Mouse (Mus musculus) left cerebral cortex, adult 18-20 months (tissue): ENCODE data around the gene Gm42791. TPM values are rescaled to one million over a fixed set of nuclear protein-coding genes. Genes with fewer than 3 reads are reported as not detected.

Experiments used
- DNase-seq, 2 experiments: peaks; one replicate each; pipeline ENCODE4 v3.0.0; 2021 to 2022; ENCODE audit warnings: low spot score in 2 of 2, mixed read lengths in 1 of 2
- total RNA-seq, 2 experiments: library from RNA; stranded (reverse); gene quantifications; 2 replicates each; pipeline ENCODE4 v1.2.3; 2021

The Gm42791 gene
- total RNA-seq, 2 experiments from 2014 or later: 31.6 to 40.1 TPM

GRCm38 (mm10) chr5:148929116-148929449 lies 65.9 kb downstream of the Gm42791 start, which contains the start of gene Katnal1:
TSS of gene Katnal1 (minus strand) at chr5:148929320.
- DNase-seq: no peak

- peak; percentile 88 to 95 for DNase-seq
Measured at GRCm38 (mm10) chr5:148928382-148929115, 66.4 kb downstream of the Gm42791 start.

GRCm38 (mm10) chr5:148927717-148928223 lies 67.2 kb downstream of the Gm42791 start:
- no peak for DNase-seq

- no peak for DNase-seq
Measured at GRCm38 (mm10) chr5:148924586-148924985, 70.4 kb downstream of the Gm42791 start.

- no peak for DNase-seq
Measured at GRCm38 (mm10) chr5:148924051-148924450, 70.9 kb downstream of the Gm42791 start.

GRCm38 (mm10) chr5:148923408-148923807 lies 71.5 kb downstream of the Gm42791 start:
- no peak for DNase-seq

- no peak for DNase-seq
Measured at GRCm38 (mm10) chr5:148922773-148923172, 72.2 kb downstream of the Gm42791 start.

GRCm38 (mm10) chr5:148918049-148918448 lies 76.9 kb downstream of the Gm42791 start:
- no peak for DNase-seq

- no peak for DNase-seq
Measured at GRCm38 (mm10) chr5:148916775-148917174, 78.2 kb downstream of the Gm42791 start.

- DNase-seq: no peak
Measured at GRCm38 (mm10) chr5:148912262-148912661, 82.7 kb downstream of the Gm42791 start.

GRCm38 (mm10) chr5:148910066-148910465 lies 84.9 kb downstream of the Gm42791 start:
- DNase-seq: no peak

GRCm38 (mm10) chr5:148909402-148909801 lies 85.5 kb downstream of the Gm42791 start:
- DNase-seq: no peak

- DNase-seq: no peak
Measured at GRCm38 (mm10) chr5:148909057-148909395, 85.9 kb downstream of the Gm42791 start.

GRCm38 (mm10) chr5:148908191-148909056 lies 86.5 kb downstream of the Gm42791 start:
- no peak for DNase-seq

GRCm38 (mm10) chr5:148906305-148906704 lies 88.6 kb downstream of the Gm42791 start:
- DNase-seq: no peak

GRCm38 (mm10) chr5:148904846-148905245 lies 90.1 kb downstream of the Gm42791 start:
- no peak for DNase-seq

GRCm38 (mm10) chr5:148899361-148899760 lies 95.6 kb downstream of the Gm42791 start:
- DNase-seq: no peak

GRCm38 (mm10) chr5:148897941-148898417 lies 97.0 kb downstream of the Gm42791 start:
- DNase-seq: no peak

- DNase-seq: peak; percentile 61 to 72
Measured at GRCm38 (mm10) chr5:148897069-148897702, 97.8 kb downstream of the Gm42791 start.

- no peak for DNase-seq
Measured at GRCm38 (mm10) chr5:148896515-148896914, 98.4 kb downstream of the Gm42791 start.

- no peak for DNase-seq
Measured at GRCm38 (mm10) chr5:148895833-148896232, 99.1 kb downstream of the Gm42791 start.
